Mouse (Mus musculus): ENCODE results near the gene Coro1c.

GRCm38 (mm10) chr5:113869132-113869531, 39.4 kb downstream of the Coro1c start:
- TF ChIP-seq CTCF (IDR thresholded peaks at IDR 0.05; ENCODE audit: extremely low read depth, insufficient read depth, low read length) (no peak), POLR2A (IDR thresholded peaks at IDR 0.05; ENCODE audit: extremely low read depth, insufficient read depth, low read length) (no peak)
